Mouse (Mus musculus) CH12.LX (cell line): Measurements from ENCODE around the gene Fam114a1. TPM values are rescaled to one million over a fixed set of nuclear protein-coding genes. Genes with fewer than 3 reads are reported as not detected.
A peak's percentile ranks its signal among the peaks of the same experiment; 100 is the strongest.

Experiments used
- DNase-seq: peaks from one replicate; pipeline ENCODE4 v3.0.0-alpha.2; 2013; ENCODE audit errors: extremely low read depth
- H3K27ac ChIP-seq: 2 replicates; pipeline ENCODE4 v1.5.1; 2012; ENCODE audit warnings: low read depth, mild to moderate bottlenecking, control low read depth, moderate library complexity; ENCODE audit not compliant: insufficient read depth
- H3K27me3 ChIP-seq: replicated peaks from 2 replicates; pipeline ENCODE3; 2012; ENCODE audit warnings: inconsistent platforms
- H3K36me3 ChIP-seq, 2 experiments: replicated peaks in 1 of 2; 2 replicates each; pipeline versions ENCODE3 to v1.6.1; 2012; ENCODE audit warnings: inconsistent platforms in 1 of 2, low read length in 1 of 2, mild to moderate bottlenecking in 1 of 2, mixed read lengths in 1 of 2, moderate library complexity in 1 of 2; ENCODE audit not compliant: control insufficient read depth in 1 of 2, insufficient read depth in 1 of 2
- H3K4me1 ChIP-seq, 2 experiments: 2 replicates each; pipeline ENCODE4 v1.6.1; 2012; ENCODE audit warnings: inconsistent platforms in 1 of 2, moderate library complexity in 1 of 2; ENCODE audit not compliant: insufficient read depth in 2 of 2, control insufficient read depth in 1 of 2
- H3K4me2 ChIP-seq: 2 replicates; pipeline ENCODE4 v1.6.1; 2012; ENCODE audit warnings: low read depth, mild to moderate bottlenecking, control low read depth; ENCODE audit not compliant: poor library complexity, insufficient read depth, severe bottlenecking
- H3K4me3 ChIP-seq, 3 experiments: fragments of 150-350 bp in 1 of 3; sonication (generic) in 1 of 3; replicated peaks in 1 of 3; 2 replicates each; pipeline versions ENCODE3 to v1.5.1; 2011 to 2012; ENCODE audit warnings: low read depth in 2 of 3, low read length in 2 of 3, mild to moderate bottlenecking in 2 of 3, moderate library complexity in 2 of 3, control low read depth in 1 of 3, improper control_type of control experiment in 1 of 3, inconsistent platforms in 1 of 3, mixed read lengths in 1 of 3; ENCODE audit not compliant: poor library complexity in 1 of 3
- H3K79me2 ChIP-seq: replicated peaks from 2 replicates; pipeline ENCODE4 v1.6.1; 2012; ENCODE audit warnings: mild to moderate bottlenecking, moderate library complexity; ENCODE audit not compliant: control insufficient read depth, poor library complexity, insufficient read depth, severe bottlenecking; ENCODE audit errors: extremely low read depth
- H3K9ac ChIP-seq: 2 replicates; pipeline ENCODE4 v1.6.1; 2012; ENCODE audit warnings: low read depth, mild to moderate bottlenecking, control low read depth, moderate library complexity; ENCODE audit not compliant: insufficient read depth
- H3K9me3 ChIP-seq: replicated peaks from 2 replicates; pipeline ENCODE3; 2012; ENCODE audit warnings: low read length, inconsistent platforms, mixed read lengths
- CHD1 ChIP-seq: IDR thresholded peaks from 2 replicates; pipeline ENCODE4 v1.6.1; 2012; ENCODE audit warnings: low read depth, low read length, improper control_type of control experiment, inconsistent platforms
- CTCF ChIP-seq, 2 experiments: IDR thresholded peaks in 1 of 2; conservative IDR thresholded peaks in 1 of 2; 2 replicates each; pipeline ENCODE4 v1.5.1; 2011 to 2012; ENCODE audit warnings: low read depth in 2 of 2, low read length in 2 of 2, improper control_type of control experiment in 1 of 2, inconsistent platforms in 1 of 2, mild to moderate bottlenecking in 1 of 2, moderate library complexity in 1 of 2
- E2F4 ChIP-seq: IDR thresholded peaks from 2 replicates; pipeline ENCODE4 v1.6.1; 2011; ENCODE audit warnings: low read depth, low read length, improper control_type of control experiment; ENCODE audit not compliant: insufficient replicate concordance
- ELF1 ChIP-seq: IDR thresholded peaks from 2 replicates; pipeline ENCODE4 v1.6.1; 2014; ENCODE audit warnings: low read depth, mild to moderate bottlenecking, inconsistent platforms, low read length, improper control_type of control experiment
- EP300 ChIP-seq: IDR thresholded peaks from 2 replicates; pipeline ENCODE4 v1.6.1; 2011; ENCODE audit warnings: low read length, improper control_type of control experiment
- GABPA ChIP-seq: IDR thresholded peaks from 2 replicates; pipeline ENCODE4 v1.6.1; 2012; ENCODE audit warnings: low read depth, low read length, improper control_type of control experiment, inconsistent platforms; ENCODE audit not compliant: insufficient replicate concordance
- IRF4 ChIP-seq: IDR thresholded peaks from 2 replicates; pipeline ENCODE4 v1.6.1; 2014; ENCODE audit warnings: low read depth, mild to moderate bottlenecking, inconsistent platforms, low read length, improper control_type of control experiment
- JUND ChIP-seq: conservative IDR thresholded peaks from 2 replicates; pipeline ENCODE4 v1.6.1; 2011; ENCODE audit warnings: low read depth, low read length, improper control_type of control experiment
- KAT2A ChIP-seq: IDR thresholded peaks from 2 replicates; pipeline ENCODE4 v1.6.1; 2012; ENCODE audit warnings: low read length, improper control_type of control experiment, inconsistent platforms; ENCODE audit not compliant: insufficient replicate concordance
- MAFK ChIP-seq: IDR thresholded peaks from 2 replicates; pipeline ENCODE4 v1.6.1; 2011; ENCODE audit warnings: low read length, improper control_type of control experiment; ENCODE audit not compliant: insufficient replicate concordance
- MXI1 ChIP-seq: IDR thresholded peaks from 2 replicates; pipeline ENCODE4 v1.6.1; 2011; ENCODE audit warnings: mild to moderate bottlenecking, low read depth, low read length, improper control_type of control experiment
- NELFE ChIP-seq: IDR thresholded peaks from 2 replicates; pipeline ENCODE4 v1.6.1; 2011; ENCODE audit warnings: low read depth, low read length, improper control_type of control experiment
- NRF1 ChIP-seq: IDR thresholded peaks from 2 replicates; pipeline ENCODE4 v1.6.1; 2014; ENCODE audit warnings: low read depth, mild to moderate bottlenecking, inconsistent platforms, low read length, improper control_type of control experiment, moderate library complexity
- POLR2A ChIP-seq: IDR thresholded peaks from 2 replicates; pipeline ENCODE4 v1.6.1; 2011; ENCODE audit warnings: low read depth, mild to moderate bottlenecking, improper control_type of control experiment, low read length
- RCOR1 ChIP-seq: conservative IDR thresholded peaks from 2 replicates; pipeline ENCODE4 v1.6.1; 2012; ENCODE audit warnings: low read depth, mild to moderate bottlenecking, inconsistent platforms, low read length, improper control_type of control experiment
- TBP ChIP-seq: conservative IDR thresholded peaks from 2 replicates; pipeline ENCODE4 v1.6.1; 2011; ENCODE audit warnings: low read depth, low read length, improper control_type of control experiment
- USF1 ChIP-seq: IDR thresholded peaks from 2 replicates; pipeline ENCODE4 v1.6.1; 2014; ENCODE audit warnings: low read depth, mild to moderate bottlenecking, inconsistent platforms, low read length, improper control_type of control experiment
- ZKSCAN1 ChIP-seq: IDR thresholded peaks from 2 replicates; pipeline ENCODE4 v1.6.1; 2012; ENCODE audit warnings: low read depth, inconsistent platforms, low read length, improper control_type of control experiment, borderline replicate concordance
- ZMIZ1 ChIP-seq: IDR thresholded peaks from 2 replicates; pipeline ENCODE4 v1.6.1; 2012; ENCODE audit warnings: low read depth, mild to moderate bottlenecking, inconsistent platforms, low read length, improper control_type of control experiment
- dilution Hi-C: fragments of 300-500 bp; cut with MboI; formaldehyde crosslinking; loops from 2 replicates; pipeline ENCODE4 v1.14.3; 2020; ENCODE audit warnings: low sequenced_read_pairs; ENCODE audit not compliant: extremely low pct_unique_long_range_greater_than_20kb, extremely low pct_ligation_motif_present
- in situ Hi-C: fragments of 300-500 bp; cut with MboI; formaldehyde crosslinking; loops from 3 replicates; pipeline ENCODE4 v1.14.3; 2019; ENCODE audit warnings: low sequenced_read_pairs, low pct_ligation_motif_present, low pct_unique_long_range_greater_than_20kb, mixed read lengths
- polyA plus RNA-seq: library from polyadenylated mRNA; unstranded; fragments of >175 nt; gene quantifications from 2 replicates; pipeline ENCODE4 v1.2.1, GENCODE M21; 2012; ENCODE audit warnings: low read depth; ENCODE audit not compliant: insufficient read length
- total RNA-seq, 2 experiments: library from RNA; depleted of rRNA; stranded (reverse); fragments of 300-350 nt in 1 of 2; fragments of >200 nt in 1 of 2; gene quantifications; 2 replicates each; pipeline ENCODE4 v1.2.3; 2012 to 2014

The Fam114a1 gene
- total and polyA plus RNA-seq, 3 experiments = 0.12 to 0.47 (median 0.27) TPM

GRCm38 (mm10) chr5:65069872-65070271 is 100.0 kb downstream of the Fam114a1 start:
- no peak overlapping the region for H3K4me2 ChIP-seq
- H3K27me3 ChIP-seq = no peaks in the 10 kb centered on the region
- dilution Hi-C loops = no loop called here
- H3K27ac ChIP-seq = no peak overlapping the region
- H3K36me3 ChIP-seq = peaks cover 14 to 82% of the 10 kb centered on the region in 2 experiments
- no peak for DNase-seq
- peaks cover 3 to 8% of the 10 kb centered on the region in 2 experiments; a peak in 2 of 4 replicates for H3K4me1 ChIP-seq
- TF ChIP-seq TBP = no peak
- H3K4me3 ChIP-seq = no peak overlapping the region
- in situ Hi-C loops = no loop called here
- no peaks in the 10 kb centered on the region for H3K79me2 ChIP-seq
- H3K9me3 ChIP-seq = no peaks in the 10 kb centered on the region
- H3K9ac ChIP-seq = no peak overlapping the region

- in situ Hi-C loops = no loop called here
- H3K9ac ChIP-seq = no peak overlapping the region
Observed at GRCm38 (mm10) chr5:65071689-65072118, 101.8 kb downstream of the Fam114a1 start.

GRCm38 (mm10) chr5:65073247-65073646 is 103.4 kb downstream of the Fam114a1 start:
- Histone ChIP-seq H3K4me3 (no peak overlapping the region), H3K27me3 (no peaks in the 10 kb centered on the region), H3K9me3 (no peaks in the 10 kb centered on the region), H3K27ac (no peak overlapping the region), H3K36me3 (peaks cover 18 to 89% of the 10 kb centered on the region in 2 experiments), H3K9ac (no peak overlapping the region)
- peak; percentile 45 for DNase-seq
- in situ Hi-C loops = no loop called here
- TF ChIP-seq CTCF (conservative IDR thresholded peaks at IDR 0.05 in 1 of 2, IDR thresholded peaks at IDR 0.05 in 1 of 2; ENCODE audit: low read depth in 2 of 2, low read length in 2 of 2) = no peak
- TF ChIP-seq RCOR1 = no peak
- no peak for TF ChIP-seq NELFE
- peak; percentile 28; the same call in 1 of the 2 replicates for TF ChIP-seq ELF1
- TF ChIP-seq JUND = 0 out of 2 replicates have a peak, but pooled peaks have one; percentile 49
- no peak for TF ChIP-seq NRF1
- TF ChIP-seq POLR2A = no peak
- no peak for TF ChIP-seq MAFK
- TF ChIP-seq ZMIZ1 = no peak
- no peak for TF ChIP-seq USF1
- TF ChIP-seq ZKSCAN1 = peak; percentile 63
- no peak for TF ChIP-seq KAT2A
- TF ChIP-seq IRF4 = peak; percentile 45; the same call in 1 of the 2 replicates
- TF ChIP-seq, all 38 proteins: peak for 4
- H3K4me1 ChIP-seq = peaks cover 3 to 31% of the 10 kb centered on the region in 2 experiments
- H3K79me2 ChIP-seq = no peaks in the 10 kb centered on the region
- H3K4me2 ChIP-seq = no peak overlapping the region
- dilution Hi-C loops = no loop called here

More at GRCm38 (mm10) chr5:65071689-65072118, 101.8 kb downstream of the Fam114a1 start:
- Histone ChIP-seq H3K79me2 (no peaks in the 10 kb centered on the region), H3K4me3 (no peak overlapping the region), H3K27me3 (no peaks in the 10 kb centered on the region), H3K9me3 (no peaks in the 10 kb centered on the region)
- dilution Hi-C loops = no loop called here
- no peak for DNase-seq
- no peak for TF ChIP-seq KAT2A
- no peak for TF ChIP-seq EP300
- TF ChIP-seq USF1 = no peak
- TF ChIP-seq JUND = no peak
- no peak for TF ChIP-seq MXI1
- no peak for TF ChIP-seq CHD1
- no peak for TF ChIP-seq GABPA
- no peak for TF ChIP-seq E2F4
- TF ChIP-seq, all 38 proteins: peak for 0
- no peak overlapping the region for H3K27ac ChIP-seq
- H3K4me2 ChIP-seq = no peak overlapping the region
- H3K36me3 ChIP-seq = peaks cover 18 to 86% of the 10 kb centered on the region in 2 experiments
- H3K4me1 ChIP-seq = peaks cover 3 to 16% of the 10 kb centered on the region in 2 experiments; a peak in 2 of 4 replicates
